Mouse (Mus musculus) kidney, adult 18-20 months (tissue): ENCODE measurements around the gene Slc46a3.
A peak's percentile ranks its signal among the peaks of the same experiment; 100 is the strongest.
"Not testable (repeated sequence)": the region's sequence is repeated elsewhere in the genome, so short reads cannot be mapped to it uniquely, and the experiment has no call there.

Experiments
- DNase-seq: peaks from one replicate; pipeline ENCODE4 v3.0.0; 2021

The Slc46a3 gene

GRCm38 (mm10) chr5:147894455-147895076 lies at the start of gene Slc46a3:
Slc46a3 (minus strand) TSS chr5:147894815.
- DNase-seq: peak; percentile 97

- no peak for DNase-seq
Measured at GRCm38 (mm10) chr5:147939226-147939625, 44.6 kb upstream of the Slc46a3 start.

- no peak for DNase-seq
Measured at GRCm38 (mm10) chr5:147935096-147935495, 40.5 kb upstream of the Slc46a3 start.

- DNase-seq: no peak
Measured at GRCm38 (mm10) chr5:147928668-147929497, 34.3 kb upstream of the Slc46a3 start.

- peak; percentile 43 for DNase-seq
Measured at GRCm38 (mm10) chr5:147925935-147926604, 31.5 kb upstream of the Slc46a3 start.

GRCm38 (mm10) chr5:147924621-147925020 lies 30.0 kb upstream of the Slc46a3 start:
- no peak for DNase-seq

GRCm38 (mm10) chr5:147918044-147918846 lies 23.6 kb upstream of the Slc46a3 start:
- peak; percentile 38 for DNase-seq

GRCm38 (mm10) chr5:147916171-147916570 lies 21.6 kb upstream of the Slc46a3 start:
- DNase-seq: no peak

GRCm38 (mm10) chr5:147915038-147915566 lies 20.5 kb upstream of the Slc46a3 start:
- DNase-seq: no peak

- DNase-seq: peak; percentile 14
Measured at GRCm38 (mm10) chr5:147913241-147913842, 18.7 kb upstream of the Slc46a3 start.

GRCm38 (mm10) chr5:147911744-147912143 lies 17.1 kb upstream of the Slc46a3 start:
- no peak for DNase-seq

- DNase-seq: no peak
Measured at GRCm38 (mm10) chr5:147910807-147911509, 16.3 kb upstream of the Slc46a3 start.

GRCm38 (mm10) chr5:147907851-147908250 lies 13.2 kb upstream of the Slc46a3 start:
- no peak for DNase-seq

GRCm38 (mm10) chr5:147907144-147907543 lies 12.5 kb upstream of the Slc46a3 start:
- DNase-seq: no peak

- DNase-seq: no peak
Measured at GRCm38 (mm10) chr5:147903166-147903565, 8.6 kb upstream of the Slc46a3 start.

GRCm38 (mm10) chr5:147902008-147902757 lies 7.6 kb upstream of the Slc46a3 start:
- no peak for DNase-seq

- DNase-seq: no peak
Measured at GRCm38 (mm10) chr5:147898968-147899549, 4.4 kb upstream of the Slc46a3 start.

GRCm38 (mm10) chr5:147898254-147898653 lies 3.6 kb upstream of the Slc46a3 start:
- no peak for DNase-seq

- not testable (repeated sequence) for DNase-seq
Measured at GRCm38 (mm10) chr5:147896501-147896900, 1.9 kb upstream of the Slc46a3 start.
